Mouse (Mus musculus) liver, adult 2 months (tissue): ENCODE results near the gene Msmb.

ENCODE experiments used
- CTCF ChIP-seq: fragments of 200-500 bp; IDR thresholded peaks from 2 replicates; pipeline ENCODE4 v1.5.1; 2011; ENCODE audit warnings: low read depth, low read length, control low read depth
- POLR2A ChIP-seq: fragments of 200-500 bp; IDR thresholded peaks from 2 replicates; pipeline ENCODE4 v1.6.1; 2011; ENCODE audit warnings: low read length, control low read depth; ENCODE audit not compliant: insufficient read depth; ENCODE audit errors: extremely low read depth

- TF ChIP-seq POLR2A (no peak), CTCF (peak; percentile 86)
Measured at GRCm38 (mm10) chr14:32121920-32122315, 19.9 kb upstream of the Msmb start.
